Mouse (Mus musculus) midbrain, postnatal 0 days (tissue): ENCODE results near the gene Exoc4. TPM values are rescaled to one million over a fixed set of nuclear protein-coding genes. Genes with fewer than 3 reads are reported as not detected.

ENCODE experiments used
- ATAC-seq: fragments of 200-750 bp; cut with Nextera tagmentation; 2 replicates; pipeline ENCODE4 v1.8.0; 2017; ENCODE audit warnings: moderate number of reproducible peaks, mild to moderate bottlenecking, moderate TSS enrichment, moderate library complexity; ENCODE audit not compliant: low FRiP score
- DNase-seq: peaks from one replicate; pipeline ENCODE4 v3.0.0-alpha.2; 2015; ENCODE audit warnings: low spot score
- H3K27ac ChIP-seq: fragments of 300-500 bp; sonication (generic); 2 replicates; pipeline ENCODE4 v1.5.1; 2014; ENCODE audit warnings: low read depth, mild to moderate bottlenecking, low read length, mixed read lengths
- H3K27me3 ChIP-seq: fragments of 300-500 bp; sonication (generic); 2 replicates; pipeline ENCODE4 v1.6.1; 2014; ENCODE audit warnings: low read length, control low read depth, mixed read lengths; ENCODE audit not compliant: insufficient read depth
- H3K36me3 ChIP-seq: fragments of 300-500 bp; sonication (generic); 2 replicates; pipeline ENCODE4 v1.6.1; 2014; ENCODE audit warnings: low read length, control low read depth, mixed read lengths; ENCODE audit not compliant: insufficient read depth
- H3K4me1 ChIP-seq: fragments of 300-500 bp; sonication (generic); 2 replicates; pipeline ENCODE4 v1.6.1; 2014; ENCODE audit warnings: mild to moderate bottlenecking, control low read depth, antibody characterized with exemption, low read length, mixed read lengths; ENCODE audit not compliant: insufficient read depth
- H3K4me2 ChIP-seq: fragments of 300-500 bp; sonication (generic); 2 replicates; pipeline ENCODE4 v1.6.1; 2014; ENCODE audit warnings: low read depth, mild to moderate bottlenecking, low read length, mixed read lengths; ENCODE audit not compliant: poor library complexity, severe bottlenecking
- H3K4me3 ChIP-seq: fragments of 300-500 bp; sonication (generic); 2 replicates; pipeline ENCODE4 v1.5.1; 2014; ENCODE audit warnings: low read depth, mild to moderate bottlenecking, low read length, moderate library complexity
- H3K9ac ChIP-seq: fragments of 300-500 bp; sonication (generic); replicated peaks from 2 replicates; pipeline ENCODE4 v1.6.1; 2014; ENCODE audit warnings: mild to moderate bottlenecking, low read length, moderate library complexity, mixed read lengths; ENCODE audit not compliant: poor library complexity, severe bottlenecking
- H3K9me3 ChIP-seq: fragments of 300-500 bp; sonication (generic); 2 replicates; pipeline ENCODE4 v1.6.1; 2016; ENCODE audit warnings: low read length, control low read depth
- CTCF ChIP-seq: IDR thresholded peaks from 2 replicates; pipeline ENCODE4 v1.5.1; 2016; ENCODE audit warnings: antibody characterized with exemption, mild to moderate bottlenecking
- WGBS: fragments of 180-500 bp; shearing (Covaris S2); extraction: QIAGEN DNeasy Blood & Tissue Kit; methylation state at CpG from one replicate; pipeline ENCODE4 v1.1.7; 2014; 5-methylcytosine and 5-hydroxymethylcytosine counted together
- polyA plus RNA-seq: library from polyadenylated mRNA; unstranded; fragments of >200 nt; fragmentation: Nextera tagmentation; extraction: Ambion mirVana; gene quantifications from 2 replicates; pipeline ENCODE4 v1.2.1, GENCODE M21; 2015
- total RNA-seq: library from RNA; depleted of rRNA; stranded (reverse); fragments of >200 nt; gene quantifications from 2 replicates; pipeline ENCODE4 v1.2.3, GENCODE M21; 2014

Gene Exoc4
- total and polyA plus RNA-seq, 2 experiments from 2014 or later = 29.5 to 72.5 TPM

DNA sequence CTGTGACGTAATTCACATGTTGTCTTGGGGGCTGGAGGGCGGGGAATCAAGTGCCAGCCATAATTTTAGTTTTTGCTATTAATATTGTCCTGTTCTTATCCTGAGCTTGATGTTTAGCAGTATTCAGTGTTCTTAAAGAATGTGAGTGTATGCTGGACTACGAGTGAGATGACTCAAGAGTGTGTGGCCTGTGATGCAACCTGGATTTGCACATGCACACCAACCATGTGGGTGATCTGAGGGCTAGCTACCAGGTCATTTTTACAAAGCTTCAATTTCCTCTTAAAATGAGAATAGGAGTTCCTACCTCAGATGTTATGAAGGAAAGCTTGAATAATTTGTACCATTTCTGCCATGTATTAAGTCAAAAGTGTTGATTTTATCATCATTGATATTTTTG, 661.8 kb downstream of the Exoc4 start:
- 93% methylated on average over 3 of the region's 3 CpGs for WGBS
- no peak overlapping the region for H3K27ac ChIP-seq
- no peak for ATAC-seq

DNA sequence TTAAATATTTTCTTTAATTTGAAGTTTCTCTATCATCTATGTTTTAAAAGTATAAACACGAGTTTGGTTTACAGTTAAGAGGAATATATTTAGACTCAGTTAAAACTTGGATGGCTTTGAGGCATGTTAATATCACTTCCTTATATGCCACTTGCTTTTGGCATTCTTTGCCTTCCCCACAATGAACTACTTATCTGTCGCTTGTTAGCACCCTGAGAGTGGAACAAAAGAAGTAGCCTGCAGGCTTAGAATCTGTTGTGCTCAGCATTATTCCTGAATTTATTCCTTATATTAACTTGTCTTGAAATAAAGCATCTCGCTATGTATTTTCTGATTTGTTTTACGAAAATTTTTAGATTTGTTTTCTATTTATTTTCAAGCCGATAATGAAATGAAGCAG, 664.2 kb downstream of the Exoc4 start:
- ATAC-seq (no peak), DNase-seq (no peak)
- no peaks in the 10 kb centered on the region for H3K36me3 ChIP-seq
- TF ChIP-seq CTCF = no peak
- H3K27ac ChIP-seq = no peak overlapping the region
- H3K4me1 ChIP-seq = no peaks in the 10 kb centered on the region
- no peaks in the 10 kb centered on the region for H3K9me3 ChIP-seq
- H3K4me2 ChIP-seq = no peak overlapping the region
- 44% methylated on average over 5 of the region's 5 CpGs for WGBS
- no peak overlapping the region for H3K4me3 ChIP-seq
- no peak overlapping the region for H3K9ac ChIP-seq
- H3K27me3 ChIP-seq = no peaks in the 10 kb centered on the region

More for the DNA sequence above, 661.8 kb downstream of the Exoc4 start:
- DNase-seq = no peak
- Histone ChIP-seq H3K4me2 (no peak overlapping the region), H3K27me3 (no peaks in the 10 kb centered on the region), H3K4me3 (no peak overlapping the region), H3K36me3 (no peaks in the 10 kb centered on the region), H3K9me3 (no peaks in the 10 kb centered on the region), H3K4me1 (no peaks in the 10 kb centered on the region), H3K9ac (no peak overlapping the region)
- no peak for TF ChIP-seq CTCF

DNA sequence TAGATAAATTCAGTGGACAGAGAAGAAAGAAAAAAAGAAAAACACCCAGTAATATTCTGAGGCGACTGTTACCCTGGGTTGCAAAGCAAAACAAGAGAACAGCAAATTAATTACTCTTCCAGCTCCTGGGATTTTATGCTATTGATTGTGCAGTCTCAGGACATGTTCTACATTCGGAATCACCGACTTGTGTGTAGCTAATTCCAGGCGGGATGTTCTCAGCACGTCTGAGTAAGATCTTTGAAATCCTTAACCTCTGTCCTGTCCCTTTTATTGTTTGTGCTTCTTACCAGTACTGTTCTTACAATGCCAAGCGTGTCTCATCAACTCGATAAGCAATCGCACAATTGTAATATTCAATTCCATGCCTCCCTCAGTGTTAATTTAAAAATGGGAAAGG, 664.6 kb downstream of the Exoc4 start:
- TF ChIP-seq CTCF = no peak
- Histone ChIP-seq H3K27me3 (no peaks in the 10 kb centered on the region), H3K4me2 (no peak overlapping the region), H3K4me1 (no peaks in the 10 kb centered on the region), H3K9ac (no peak overlapping the region), H3K27ac (no peak overlapping the region), H3K9me3 (no peaks in the 10 kb centered on the region), H3K36me3 (no peaks in the 10 kb centered on the region), H3K4me3 (no peak overlapping the region)
- 25% methylated on average over 8 of the region's 8 CpGs for WGBS
- no peak for ATAC-seq
- no peak for DNase-seq

DNA sequence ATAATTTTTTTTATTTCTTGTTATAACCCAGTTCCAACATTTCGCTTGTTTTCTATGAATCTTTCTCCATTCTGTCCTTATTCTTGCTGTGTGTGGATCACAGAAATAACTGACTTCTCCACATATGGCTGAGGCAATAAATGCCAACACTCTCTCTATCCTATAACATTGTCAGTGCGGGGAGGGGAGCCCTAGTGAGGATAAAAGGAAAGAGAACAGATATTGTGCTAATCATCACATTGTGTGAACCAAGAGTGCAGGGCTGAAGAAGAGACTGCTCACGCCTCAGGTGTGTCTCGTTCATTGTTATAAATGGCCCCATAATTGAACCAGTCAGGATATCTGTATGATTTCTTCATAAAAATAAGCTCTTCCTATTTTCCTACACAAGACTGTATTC, 665.1 kb downstream of the Exoc4 start:
- Histone ChIP-seq H3K36me3 (no peaks in the 10 kb centered on the region), H3K27ac (no peak overlapping the region), H3K27me3 (no peaks in the 10 kb centered on the region), H3K4me2 (no peak overlapping the region), H3K4me1 (no peaks in the 10 kb centered on the region), H3K9ac (no peak overlapping the region), H3K9me3 (no peaks in the 10 kb centered on the region), H3K4me3 (no peak overlapping the region)
- ATAC-seq (no peak), DNase-seq (no peak)
- WGBS = 79% methylated on average over 4 of the region's 4 CpGs
- no peak for TF ChIP-seq CTCF

DNA sequence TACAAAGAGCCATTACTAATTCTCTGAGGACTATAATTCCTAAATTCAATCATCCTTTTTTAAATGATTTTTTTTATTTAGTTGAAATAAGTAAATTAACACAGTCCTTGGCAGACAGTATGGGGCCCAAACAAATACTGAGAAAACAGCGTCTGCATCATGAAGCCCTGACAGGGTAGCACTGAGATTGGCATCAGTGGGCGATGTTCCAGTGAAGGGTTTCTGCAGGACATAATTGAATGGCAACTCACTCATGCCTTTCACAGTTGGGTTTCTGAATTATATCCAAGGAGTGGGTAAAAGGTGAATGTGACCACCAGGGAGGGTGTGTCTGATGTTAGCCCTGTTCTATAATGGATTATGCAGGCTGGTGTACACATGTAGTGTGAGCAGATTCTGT, 674.7 kb downstream of the Exoc4 start:
- no peak overlapping the region for H3K9ac ChIP-seq
- no peaks in the 10 kb centered on the region for H3K4me1 ChIP-seq
- TF ChIP-seq CTCF = no peak
- no peak overlapping the region for H3K4me2 ChIP-seq
- H3K36me3 ChIP-seq = no peaks in the 10 kb centered on the region
- H3K4me3 ChIP-seq = no peak overlapping the region
- DNase-seq (peak; percentile 21), ATAC-seq (no peak)
- no peaks in the 10 kb centered on the region for H3K9me3 ChIP-seq
- H3K27ac ChIP-seq = no peak overlapping the region
- H3K27me3 ChIP-seq = no peaks in the 10 kb centered on the region
- WGBS = 69% methylated on average over 2 of the region's 2 CpGs

DNA sequence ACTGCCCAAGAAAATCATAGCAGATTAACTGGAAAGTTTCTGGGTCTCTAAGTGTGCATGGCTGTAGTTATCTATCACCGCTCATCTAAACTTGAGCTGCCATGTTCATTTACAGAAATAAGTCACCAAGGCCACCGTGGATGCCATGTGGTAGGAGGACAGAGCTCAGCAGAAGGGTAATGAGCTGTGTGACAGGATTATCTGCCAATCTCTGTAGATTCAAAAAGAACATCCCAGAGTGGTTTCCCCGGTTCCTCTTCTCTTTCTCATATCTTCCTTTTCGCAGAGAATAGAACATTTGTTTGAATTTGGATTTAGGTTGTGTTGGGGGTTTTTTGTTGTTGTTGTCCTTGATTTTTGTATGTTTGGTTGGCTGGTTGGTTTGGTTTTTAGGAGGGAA, 676.0 kb downstream of the Exoc4 start:
- Histone ChIP-seq H3K9ac (no peak overlapping the region), H3K9me3 (no peaks in the 10 kb centered on the region), H3K36me3 (no peaks in the 10 kb centered on the region), H3K4me1 (no peaks in the 10 kb centered on the region), H3K27ac (no peak overlapping the region), H3K27me3 (no peaks in the 10 kb centered on the region), H3K4me3 (no peak overlapping the region), H3K4me2 (no peak overlapping the region)
- DNase-seq (no peak), ATAC-seq (no peak)
- 88% methylated on average over 4 of the region's 4 CpGs for WGBS
- no peak for TF ChIP-seq CTCF
